Mouse (Mus musculus) liver, postnatal 0 days (tissue): ENCODE data around the gene Sec24a. TPM values are rescaled to one million over a fixed set of nuclear protein-coding genes. Genes with fewer than 3 reads are reported as not detected.

Experiments used
- ATAC-seq: fragments of 200-750 bp; cut with Nextera tagmentation; 2 replicates; pipeline ENCODE4 v1.8.0; 2017; ENCODE audit warnings: mild to moderate bottlenecking, moderate library complexity
- DNase-seq: peaks from one replicate; pipeline ENCODE4 v3.0.0-alpha.2; 2016
- H3K27ac ChIP-seq: fragments of 300-500 bp; sonication (generic); 2 replicates; pipeline ENCODE4 v1.5.1; 2014; ENCODE audit warnings: antibody characterized with exemption, moderate library complexity, mild to moderate bottlenecking, low read depth
- H3K27me3 ChIP-seq: fragments of 300-500 bp; sonication (generic); 2 replicates; pipeline ENCODE4 v1.6.1; 2014; ENCODE audit warnings: low read length, control low read depth, mixed read lengths; ENCODE audit not compliant: insufficient read depth
- H3K36me3 ChIP-seq: fragments of 300-500 bp; sonication (generic); replicated peaks from 2 replicates; pipeline ENCODE4 v1.6.1; 2014; ENCODE audit warnings: mild to moderate bottlenecking, control low read depth, low read length, moderate library complexity, mixed read lengths; ENCODE audit not compliant: insufficient read depth
- H3K4me1 ChIP-seq: fragments of 300-500 bp; sonication (generic); 2 replicates; pipeline ENCODE4 v1.6.1; 2014; ENCODE audit warnings: antibody characterized with exemption, mild to moderate bottlenecking, control low read depth; ENCODE audit not compliant: insufficient read depth
- H3K4me2 ChIP-seq: fragments of 300-500 bp; sonication (generic); 2 replicates; pipeline ENCODE4 v1.6.1; 2014; ENCODE audit warnings: low read depth, mild to moderate bottlenecking, low read length, moderate library complexity, mixed read lengths
- H3K4me3 ChIP-seq: fragments of 300-500 bp; sonication (generic); 2 replicates; pipeline ENCODE4 v1.5.1; 2014; ENCODE audit warnings: low read depth, low read length
- H3K9ac ChIP-seq: fragments of 300-500 bp; sonication (generic); replicated peaks from 2 replicates; pipeline ENCODE4 v1.6.1; 2014; ENCODE audit warnings: mild to moderate bottlenecking, moderate library complexity
- H3K9me3 ChIP-seq: fragments of 300-500 bp; sonication (generic); 2 replicates; pipeline ENCODE4 v1.6.1; 2016; ENCODE audit warnings: mild to moderate bottlenecking, control low read depth, low read length, mixed read lengths
- CTCF ChIP-seq: sonication (generic); IDR thresholded peaks from 2 replicates; pipeline ENCODE4 v1.5.1; 2016; ENCODE audit warnings: antibody characterized with exemption, low read depth
- EP300 ChIP-seq: IDR thresholded peaks from 2 replicates; pipeline ENCODE4 v1.6.1; 2016; ENCODE audit warnings: antibody characterized with exemption, low read depth, mild to moderate bottlenecking
- WGBS: fragments of 180-500 bp; shearing (Covaris S2); extraction: QIAGEN DNeasy Blood & Tissue Kit; methylation state at CpG from one replicate; pipeline ENCODE4 v1.1.7; 2014; ENCODE audit not compliant: insufficient replicate concordance; 5-methylcytosine and 5-hydroxymethylcytosine counted together
- polyA plus RNA-seq: library from polyadenylated mRNA; unstranded; fragments of >200 nt; fragmentation: Nextera tagmentation; extraction: Ambion mirVana; gene quantifications from 2 replicates; pipeline ENCODE4 v1.2.1, GENCODE M21; 2015

Gene Sec24a
- polyA plus RNA-seq = 14.1 and 15.0 TPM in 2 replicates

DNA sequence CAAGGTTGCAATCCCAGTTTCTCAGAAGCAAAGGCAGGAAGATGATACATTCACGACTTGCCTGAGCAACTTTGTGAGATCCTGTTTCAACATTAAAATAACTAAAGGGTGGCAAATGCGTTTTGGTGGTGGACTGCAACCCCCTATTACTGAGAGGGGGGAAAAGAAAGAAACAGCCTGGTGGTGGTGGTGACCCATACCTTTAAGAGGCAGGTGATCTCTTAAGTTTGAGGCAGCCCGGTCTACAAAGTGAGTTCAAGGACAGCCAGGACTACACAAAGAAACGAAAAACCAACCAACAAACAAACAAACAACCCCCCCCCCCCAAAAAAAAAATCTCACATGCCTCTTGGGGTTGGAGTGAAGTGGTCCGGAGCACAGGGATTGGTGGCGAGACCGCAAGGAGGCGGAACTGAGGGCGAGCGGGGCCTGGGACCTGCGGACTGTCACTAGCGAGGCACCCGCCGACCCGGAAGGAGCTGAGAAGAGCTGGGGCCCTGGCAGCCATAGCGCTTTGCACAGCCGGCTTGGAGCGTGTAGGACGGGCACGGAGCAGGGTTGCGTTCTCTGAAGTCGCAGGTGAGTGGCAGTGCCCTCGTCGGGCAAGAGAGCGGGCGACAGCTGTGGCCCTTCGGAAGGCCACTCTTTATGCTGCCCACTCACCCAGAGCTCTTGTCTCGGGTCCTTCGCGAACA, at the start of gene Sec24a, which contains the start of gene Sar1b:
Gene Sec24a, minus strand, starts transcription at position 422 of the 695 bp plus-strand sequence.
Gene Sar1b, plus strand, starts transcription at position 475 of the 695 bp plus-strand sequence.
- no peaks in the 10 kb centered on the region for H3K9me3 ChIP-seq
- no peaks in the 10 kb centered on the region for H3K36me3 ChIP-seq
- TF ChIP-seq EP300 (peak; percentile 12; the same call in 1 of the 2 replicates), CTCF (peak; percentile 47)
- H3K4me1 ChIP-seq = peaks cover 15% of the 10 kb centered on the region
- 2% methylated on average over 30 of the region's 30 CpGs for WGBS
- ATAC-seq (peak; percentile 75), DNase-seq (peak; percentile 87)
- H3K4me3 ChIP-seq = peak within 1 kb of the TSS; percentile 99
- no peaks in the 10 kb centered on the region for H3K27me3 ChIP-seq
- peak within 1 kb of the TSS; percentile 83 for H3K4me2 ChIP-seq
- H3K27ac ChIP-seq = peak within 1 kb of the TSS; percentile 86
- H3K9ac ChIP-seq = peak within 1 kb of the TSS; percentile 97

DNA sequence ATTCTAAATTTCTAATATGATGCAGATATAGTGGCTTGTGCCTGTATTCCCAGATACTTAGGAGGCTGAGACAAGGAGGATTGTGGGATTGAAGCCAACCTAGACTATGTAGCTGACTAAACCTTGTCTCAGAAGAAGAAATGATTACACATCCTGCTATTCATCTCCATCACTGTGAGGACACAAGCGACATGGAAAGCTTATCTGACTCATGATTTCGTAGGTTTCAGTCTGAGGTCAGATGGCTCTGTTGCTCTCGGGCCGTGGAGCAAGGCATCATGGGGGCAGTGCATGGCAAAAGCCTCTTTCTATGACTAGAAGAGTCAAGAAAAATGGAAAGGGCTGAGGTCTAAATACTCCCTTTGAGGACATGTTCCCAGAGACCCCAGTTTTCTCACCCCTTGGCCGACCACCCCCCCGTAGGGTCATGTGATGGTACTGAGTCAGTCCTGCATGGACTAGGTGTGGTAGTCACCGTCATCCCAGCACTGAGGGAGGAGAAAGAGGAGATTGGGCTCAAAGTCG, 48.6 kb upstream of the Sec24a start:
- Histone ChIP-seq H3K4me2 (no peak overlapping the region), H3K27me3 (no peaks in the 10 kb centered on the region), H3K4me1 (peaks cover 2% of the 10 kb centered on the region), H3K4me3 (no peak overlapping the region), H3K27ac (no peak overlapping the region), H3K36me3 (peaks cover 7% of the 10 kb centered on the region; the same call in 1 of the 2 replicates), H3K9ac (no peak overlapping the region), H3K9me3 (no peaks in the 10 kb centered on the region)
- ATAC-seq = no peak
- WGBS = 84% methylated on average over 8 of the region's 8 CpGs
- TF ChIP-seq CTCF (no peak), EP300 (no peak)
- no peak for DNase-seq

DNA sequence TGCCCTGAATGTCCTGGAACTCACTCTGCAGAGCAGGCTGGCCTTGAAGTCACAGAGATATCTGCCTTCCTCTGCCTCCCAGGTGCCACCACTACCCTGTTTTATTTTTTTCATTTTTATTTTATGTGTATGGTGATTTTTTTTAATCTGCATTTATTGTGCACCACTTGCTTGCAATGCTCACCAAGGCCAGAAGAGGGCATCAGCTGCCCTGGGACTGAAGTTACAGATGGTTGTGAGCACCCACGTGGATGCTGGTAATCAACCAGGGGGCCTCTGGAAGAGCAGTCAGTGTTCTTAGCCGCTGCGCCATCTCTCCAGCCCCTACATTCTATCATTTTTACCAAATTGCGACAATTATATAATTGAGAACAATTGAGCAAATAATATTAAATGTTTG, 47.8 kb upstream of the Sec24a start:
- Histone ChIP-seq H3K27me3 (no peaks in the 10 kb centered on the region), H3K9ac (no peak overlapping the region), H3K4me3 (no peak overlapping the region), H3K36me3 (peaks cover 2% of the 10 kb centered on the region; the same call in 1 of the 2 replicates), H3K27ac (no peak overlapping the region), H3K4me1 (peaks cover 2% of the 10 kb centered on the region), H3K4me2 (no peak overlapping the region), H3K9me3 (no peaks in the 10 kb centered on the region)
- TF ChIP-seq CTCF = peak; percentile 52
- TF ChIP-seq EP300 = no peak
- DNase-seq = no peak
- WGBS = 86% methylated on average over 4 of the region's 4 CpGs
- no peak for ATAC-seq

DNA sequence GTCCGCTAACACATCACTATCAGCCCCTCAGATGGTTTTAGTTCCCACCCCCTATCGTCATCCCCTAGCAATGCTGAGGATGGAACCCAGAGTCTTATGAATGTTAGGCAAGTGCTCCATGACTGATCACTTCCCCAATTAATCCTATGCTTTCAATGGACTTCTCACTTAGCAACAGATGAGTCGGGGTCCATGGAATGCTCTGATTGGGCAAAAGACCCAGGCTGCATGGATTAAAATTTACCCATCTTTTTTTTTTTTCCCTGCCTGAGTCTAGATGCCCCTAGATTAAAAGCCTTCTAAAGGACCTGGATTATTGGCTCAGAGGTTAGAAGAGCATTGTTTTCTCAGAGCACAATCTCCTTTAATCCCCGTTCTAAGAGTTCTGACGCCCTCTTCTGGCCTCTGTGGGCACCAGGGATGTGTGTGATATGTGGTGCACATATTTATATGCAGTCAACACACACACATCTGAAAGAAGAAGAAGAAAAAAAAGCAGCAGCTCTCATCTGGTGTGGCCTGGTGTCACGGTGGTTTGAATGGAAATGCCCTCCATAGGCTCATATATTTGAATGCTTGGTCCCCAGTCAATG, 46.3 kb upstream of the Sec24a start:
- TF ChIP-seq EP300 (no peak), CTCF (peak; percentile 36; the same call in 1 of the 2 replicates)

DNA sequence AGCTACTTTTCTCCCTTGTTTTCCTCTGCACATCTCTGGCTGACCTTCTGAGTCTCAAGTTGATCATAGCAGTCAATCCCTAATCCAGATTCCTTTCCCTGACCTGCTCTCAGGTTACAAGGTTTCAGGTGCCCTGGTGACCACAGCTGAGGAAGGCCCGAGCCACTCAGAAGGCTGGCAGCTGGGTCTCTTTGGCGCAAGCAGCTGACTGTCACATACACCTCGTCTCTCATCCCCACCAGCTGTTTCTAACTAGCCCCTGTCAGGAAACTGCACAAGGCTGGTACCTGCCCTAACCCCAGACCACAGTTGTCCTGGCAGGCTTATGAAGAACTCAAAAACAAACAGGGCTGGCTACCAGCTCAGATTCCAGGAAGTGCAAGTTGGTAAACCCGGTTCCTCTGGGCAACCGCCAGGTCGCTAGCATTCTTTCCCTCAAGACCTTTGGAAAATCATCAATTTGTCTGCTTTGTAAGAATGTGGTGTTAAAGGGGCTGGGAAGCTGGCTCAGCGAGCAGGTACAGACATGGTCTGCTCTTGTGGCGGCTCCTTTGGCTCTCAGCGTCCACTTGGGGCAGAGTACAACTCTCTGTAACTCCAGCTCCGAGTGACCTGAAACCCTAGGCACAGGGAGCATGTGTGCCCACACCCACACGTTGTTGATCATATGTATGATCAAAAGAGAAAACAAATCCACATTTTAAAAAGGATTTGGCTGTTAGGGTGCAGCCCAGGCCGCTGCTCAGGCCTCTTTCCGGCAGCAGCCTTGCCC, 43.9 kb upstream of the Sec24a start:
- Histone ChIP-seq H3K4me2 (no peak overlapping the region), H3K9ac (no peak overlapping the region), H3K27me3 (no peaks in the 10 kb centered on the region), H3K36me3 (no peaks in the 10 kb centered on the region), H3K27ac (peak overlapping the region; percentile 74), H3K9me3 (no peaks in the 10 kb centered on the region), H3K4me3 (no peak overlapping the region), H3K4me1 (peaks cover 6% of the 10 kb centered on the region)
- no peak for DNase-seq
- TF ChIP-seq EP300 = no peak
- 0 out of 2 replicates have a peak, but pooled peaks have one; percentile 4 for TF ChIP-seq CTCF
- peak; percentile 57 for ATAC-seq
- WGBS = 50% methylated on average over 13 of the region's 13 CpGs

More for the DNA sequence above, 46.3 kb upstream of the Sec24a start:
- Histone ChIP-seq H3K4me2 (no peak overlapping the region), H3K27me3 (no peaks in the 10 kb centered on the region), H3K9ac (no peak overlapping the region), H3K9me3 (no peaks in the 10 kb centered on the region), H3K4me1 (peaks cover 6% of the 10 kb centered on the region), H3K4me3 (no peak overlapping the region), H3K27ac (no peak overlapping the region), H3K36me3 (no peaks in the 10 kb centered on the region)
- DNase-seq (peak; percentile 65), ATAC-seq (no peak)
- WGBS = 60% methylated on average over 6 of the region's 6 CpGs
